Mouse (Mus musculus): ENCODE data around the gene Zfp985. TPM values are rescaled to one million over a fixed set of nuclear protein-coding genes. Genes with fewer than 3 reads are reported as not detected.
"Not testable (repeated sequence)": the region's sequence is repeated elsewhere in the genome, so short reads cannot be mapped to it uniquely, and the experiment has no call there.

Zfp985 gene
- 1 to 10 TPM; 1.5 to 4.5 (median 2.3) TPM for polyA plus RNA-seq (2017; shearing (Covaris generic))

GRCm38 (mm10) chr4:147553071-147553470 lies at the start of gene Zfp985:
Gene Zfp985 (plus strand): TSS chr4:147553277.
- not testable (repeated sequence) for ATAC-seq

- no peak for ATAC-seq
Observed at GRCm38 (mm10) chr4:147509174-147509573, 43.9 kb upstream of the Zfp985 start.

GRCm38 (mm10) chr4:147518981-147519380 lies 34.1 kb upstream of the Zfp985 start:
- no peak for ATAC-seq

- ATAC-seq, result no peak
Observed at GRCm38 (mm10) chr4:147520100-147520499, 33.0 kb upstream of the Zfp985 start.

- no peak for ATAC-seq
Observed at GRCm38 (mm10) chr4:147525125-147525524, 28.0 kb upstream of the Zfp985 start.

- no peak for ATAC-seq
Observed at GRCm38 (mm10) chr4:147530366-147530765, 22.7 kb upstream of the Zfp985 start.

GRCm38 (mm10) chr4:147535916-147536315 lies 17.2 kb upstream of the Zfp985 start:
- not testable (repeated sequence) for ATAC-seq

GRCm38 (mm10) chr4:147537702-147538101 lies 15.4 kb upstream of the Zfp985 start:
- no peak for ATAC-seq

GRCm38 (mm10) chr4:147539918-147540317 lies 13.2 kb upstream of the Zfp985 start, which contains the start of gene Gm16503:
Gene Gm16503 (plus strand): TSS chr4:147540218.
- not testable (repeated sequence) for ATAC-seq

- no peak for ATAC-seq
Observed at GRCm38 (mm10) chr4:147541105-147541504, 12.0 kb upstream of the Zfp985 start.

GRCm38 (mm10) chr4:147554361-147554760 lies 1.3 kb downstream of the Zfp985 start:
- ATAC-seq, result not testable (repeated sequence)

GRCm38 (mm10) chr4:147556921-147557320 lies 3.8 kb downstream of the Zfp985 start:
- not testable (repeated sequence) for ATAC-seq

- ATAC-seq, result not testable (repeated sequence)
Observed at GRCm38 (mm10) chr4:147558011-147558410, 4.9 kb downstream of the Zfp985 start.

- ATAC-seq, result not testable (repeated sequence)
Observed at GRCm38 (mm10) chr4:147559096-147559495, 6.0 kb downstream of the Zfp985 start.

- ATAC-seq, result no peak
Observed at GRCm38 (mm10) chr4:147565426-147566220, 12.5 kb downstream of the Zfp985 start.

GRCm38 (mm10) chr4:147571156-147571555 lies 18.1 kb downstream of the Zfp985 start:
- ATAC-seq, result not testable (repeated sequence)

GRCm38 (mm10) chr4:147579371-147579770 lies 26.3 kb downstream of the Zfp985 start:
- not testable (repeated sequence) for ATAC-seq

GRCm38 (mm10) chr4:147586511-147587473 lies 33.7 kb downstream of the Zfp985 start:
- peak; percentile 32 for ATAC-seq

- not testable (repeated sequence) for ATAC-seq
Observed at GRCm38 (mm10) chr4:147594630-147595029, 41.6 kb downstream of the Zfp985 start.

GRCm38 (mm10) chr4:147597685-147598084 lies 44.6 kb downstream of the Zfp985 start:
- ATAC-seq, result no peak

GRCm38 (mm10) chr4:147598831-147599230 lies 45.8 kb downstream of the Zfp985 start:
- no peak for ATAC-seq

- no peak for ATAC-seq
Observed at GRCm38 (mm10) chr4:147601881-147602280, 48.8 kb downstream of the Zfp985 start.

- no peak for ATAC-seq
Observed at GRCm38 (mm10) chr4:147603806-147604205, 50.7 kb downstream of the Zfp985 start.
